Mouse (Mus musculus): Measurements from ENCODE around the gene Mad1l1.

DNA sequence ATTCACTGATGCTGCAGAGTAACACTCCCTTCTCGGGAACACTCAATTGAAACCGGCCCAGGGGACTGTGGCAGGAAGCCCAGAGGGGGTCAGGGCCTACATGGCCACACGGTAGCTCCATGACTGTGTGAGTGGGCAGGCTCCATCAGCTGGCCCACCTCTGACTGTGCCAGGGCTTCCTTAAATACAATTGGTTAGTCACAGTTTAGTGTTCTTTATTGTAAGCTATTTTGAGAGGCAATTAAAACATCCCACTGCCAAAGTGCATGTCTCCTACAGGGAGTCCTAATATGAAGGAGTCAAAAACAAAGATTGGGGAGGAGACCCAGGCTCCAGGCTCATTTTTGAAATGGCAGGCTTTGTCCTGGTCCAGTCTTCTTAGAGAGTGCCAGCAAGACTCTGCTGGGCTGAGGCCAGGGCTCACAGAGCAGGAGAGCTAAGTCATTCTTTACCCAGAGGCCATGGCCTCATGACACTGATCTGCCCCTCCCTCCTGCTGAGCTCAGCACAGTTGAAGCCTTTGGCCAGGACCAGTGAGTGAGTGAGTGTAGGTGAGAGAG is 297.3 kb downstream of the Mad1l1 start:
- TF ChIP-seq POLR2A (IDR thresholded peaks at IDR 0.05; ENCODE audit: low read depth, low read length) (no peak), CTCF (conservative IDR thresholded peaks at IDR 0.05; ENCODE audit: insufficient read depth, insufficient read length, low read depth, low read length) (no peak)

Measured in kidney, adult 2 months (tissue).